Mouse (Mus musculus) gastrocnemius, postnatal 36 days (tissue): ENCODE data around the gene Igf1. TPM values are rescaled to one million over a fixed set of nuclear protein-coding genes. Genes with fewer than 3 reads are reported as not detected.

Experiments
- DNase-seq, 2 experiments: peaks; one replicate each; pipeline ENCODE4 v3.0.0; 2022
- intact Hi-C: fragments of 180-260 bp; cut with DNase I; formaldehyde crosslinking; loops from one replicate; pipeline ENCODE4 v1.15.1; 2025
- long read RNA-seq, 2 experiments: library from polyadenylated mRNA; stranded (forward); transcript quantifications; one replicate each; pipeline ENCODE4 v2.0.0; 2021
- total RNA-seq, 2 experiments: library from RNA; stranded (reverse); gene quantifications; 2 replicates each; pipeline ENCODE4 v1.2.3; 2021

Igf1 gene
- 10 to 100 TPM; 18.4 to 31.9 TPM for total RNA-seq
- long read RNA-seq, experiment 1, full-length matches to known transcripts, result 12 of 23 reads
- long read RNA-seq, experiment 1, partial matches to known transcripts, result 1 of 23 reads
- long read RNA-seq, experiment 1, other reads (novel, unspliced or antisense), result 10 of 23 reads
- long read RNA-seq, experiment 2, full-length matches to known transcripts, result 4 of 6 reads
- long read RNA-seq, experiment 2, partial matches to known transcripts, result 0 of 6 reads
- long read RNA-seq, experiment 2, other reads (novel, unspliced or antisense), result 2 of 6 reads

DNA sequence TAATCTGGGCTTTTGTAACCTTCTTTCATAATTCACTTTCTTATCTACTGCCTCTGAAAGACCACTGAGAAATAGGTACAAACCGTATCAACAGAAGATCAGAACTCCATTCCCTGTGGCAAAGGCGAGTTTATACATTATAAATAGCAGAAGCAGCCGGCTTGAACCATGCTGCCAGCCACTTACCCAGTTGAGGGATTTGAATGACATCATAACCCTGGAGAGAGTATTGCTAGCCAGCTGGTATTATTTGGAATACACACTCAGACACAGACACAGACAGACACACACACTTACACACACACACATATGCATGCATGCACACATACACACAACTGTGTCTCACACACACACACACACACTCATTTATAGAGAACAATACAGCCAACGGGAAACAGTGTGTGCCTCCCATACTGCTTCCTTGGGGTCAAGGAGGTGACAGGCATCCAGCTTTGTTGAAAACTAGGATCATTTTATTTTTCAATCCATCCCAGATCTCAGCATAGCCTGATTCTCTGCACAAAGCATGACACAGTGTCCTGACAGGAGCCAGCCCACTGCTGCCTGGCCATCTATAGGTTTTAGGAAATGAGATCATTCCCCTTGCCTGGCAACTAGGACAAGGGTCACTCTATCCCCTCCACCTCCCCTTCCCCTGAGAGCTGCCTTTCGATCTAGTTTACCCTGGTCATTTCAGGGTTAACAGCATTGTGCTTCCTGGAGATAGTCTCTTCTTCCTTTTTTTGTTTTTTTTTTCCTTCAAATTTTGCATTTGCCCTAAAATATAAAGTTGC lies at the start of gene Igf1:
TSS of gene Igf1 (plus strand) at position 253 of the 794 bp plus-strand sequence.
- intact Hi-C loops, result loop anchor here (5.0 kb wide), 1 partner anchor 444 kb away; no protein-coding TSS in a partner anchor
- DNase-seq, result no peak

DNA sequence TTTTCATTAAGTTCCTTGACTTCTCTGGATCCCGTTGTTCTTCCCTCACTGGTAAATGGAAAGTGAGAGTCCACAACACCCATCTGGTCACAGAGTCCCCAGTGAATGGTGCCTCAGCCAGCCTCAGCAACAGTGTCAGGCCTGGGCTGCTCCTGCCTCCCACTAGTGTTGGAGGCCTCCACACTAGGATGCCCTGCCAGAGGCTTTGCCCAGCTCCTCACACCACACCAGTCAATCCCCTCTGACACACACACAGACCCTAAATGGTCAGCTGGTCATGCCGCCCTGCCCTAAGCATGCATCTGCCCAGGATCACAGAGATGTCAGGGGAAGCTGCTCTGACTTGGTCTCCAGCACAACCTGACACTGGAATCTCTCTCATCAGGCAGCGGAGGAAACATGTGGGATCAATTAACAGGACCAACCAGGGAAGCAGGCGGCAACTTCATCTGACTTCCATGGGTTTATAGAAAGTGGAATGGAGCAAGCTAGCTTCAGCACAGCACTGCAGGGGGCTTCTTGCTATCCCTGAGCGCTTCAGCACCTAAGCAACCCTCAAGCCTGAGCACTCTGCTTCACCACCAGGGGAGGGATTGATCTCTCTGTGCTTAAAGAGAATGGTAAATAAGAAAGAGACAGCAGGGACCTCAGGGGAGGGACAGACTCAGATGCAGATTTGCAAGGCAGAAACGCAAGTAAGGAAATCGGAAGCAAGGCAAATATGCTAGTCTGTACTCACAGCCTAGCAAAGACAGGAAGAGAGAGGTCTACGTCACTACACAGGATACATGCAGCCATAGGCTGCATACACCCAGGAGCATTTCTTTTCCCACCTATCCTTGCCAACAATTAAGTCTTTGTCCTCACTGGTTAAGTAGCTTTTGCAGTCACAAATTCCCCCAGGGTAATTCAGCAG lies 45.6 kb upstream of the Igf1 start:
- intact Hi-C loops, result no loop called here

DNA sequence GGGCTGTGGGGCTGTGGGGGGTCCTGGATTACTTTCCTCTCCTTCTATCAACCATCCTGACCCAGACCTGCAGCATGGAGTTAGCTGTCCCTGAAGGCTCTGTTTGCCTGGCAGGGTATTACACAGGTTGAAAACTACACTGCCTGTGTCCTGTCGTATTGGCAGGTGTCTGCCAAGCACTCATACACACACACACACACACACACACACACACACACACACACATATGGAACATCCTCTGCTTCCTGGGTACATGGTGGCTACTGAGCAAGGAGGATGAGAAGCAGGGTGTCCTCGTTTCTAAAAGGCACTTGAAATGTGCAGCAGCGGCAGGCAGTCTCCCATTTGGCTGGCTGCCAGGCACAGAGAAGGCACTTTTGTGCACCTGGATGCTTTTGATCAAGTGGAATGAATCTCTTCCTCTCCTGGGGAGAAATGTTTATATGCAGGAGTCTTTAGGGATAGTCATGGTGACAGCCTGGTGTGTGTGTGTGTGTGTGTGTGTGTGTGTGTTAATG lies 44.9 kb upstream of the Igf1 start:
- intact Hi-C loops, result no loop called here
- no peak for DNase-seq

More for the DNA sequence above, 45.6 kb upstream of the Igf1 start:
- no peak for DNase-seq

DNA sequence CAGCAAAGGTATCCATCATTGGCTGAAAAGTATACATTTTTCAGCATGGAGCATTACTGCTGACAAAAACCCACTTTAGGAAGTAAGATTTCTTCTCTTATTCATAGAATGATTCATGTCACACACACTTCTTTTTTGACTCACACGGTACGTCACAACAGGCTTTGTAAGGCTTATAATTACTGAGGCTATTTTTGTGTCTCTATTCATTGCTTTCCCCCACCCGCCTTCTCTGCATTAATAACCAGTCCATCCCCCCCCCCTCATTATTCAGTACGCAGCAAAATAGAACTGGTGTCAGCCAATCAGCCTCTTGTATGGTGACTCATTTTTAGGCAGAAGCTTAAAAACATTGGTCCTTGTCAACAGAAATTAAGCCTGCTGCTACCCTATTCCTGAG lies 41.2 kb upstream of the Igf1 start:
- intact Hi-C loops, result no loop called here
- DNase-seq, result no peak

DNA sequence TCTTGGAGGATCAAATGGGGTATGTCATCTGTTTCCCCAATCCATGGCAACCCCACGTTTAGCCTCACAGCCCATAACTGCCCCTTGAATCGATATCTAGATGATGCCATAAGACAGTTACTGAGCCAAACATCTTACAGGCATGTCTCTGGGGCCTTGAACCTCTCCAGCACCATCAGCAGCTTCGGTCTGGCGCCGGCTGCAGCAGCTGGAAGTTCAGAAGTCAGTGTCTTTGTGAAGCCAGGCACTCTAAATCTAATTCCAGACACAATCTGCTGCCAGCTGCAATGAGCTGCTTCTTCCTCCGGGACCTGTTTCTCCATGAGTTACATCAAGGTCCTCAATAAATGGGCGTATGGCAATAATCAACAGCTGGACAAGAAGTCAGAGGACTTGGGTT lies 40.3 kb upstream of the Igf1 start:
- DNase-seq, result peak; percentile 37 to 46

DNA sequence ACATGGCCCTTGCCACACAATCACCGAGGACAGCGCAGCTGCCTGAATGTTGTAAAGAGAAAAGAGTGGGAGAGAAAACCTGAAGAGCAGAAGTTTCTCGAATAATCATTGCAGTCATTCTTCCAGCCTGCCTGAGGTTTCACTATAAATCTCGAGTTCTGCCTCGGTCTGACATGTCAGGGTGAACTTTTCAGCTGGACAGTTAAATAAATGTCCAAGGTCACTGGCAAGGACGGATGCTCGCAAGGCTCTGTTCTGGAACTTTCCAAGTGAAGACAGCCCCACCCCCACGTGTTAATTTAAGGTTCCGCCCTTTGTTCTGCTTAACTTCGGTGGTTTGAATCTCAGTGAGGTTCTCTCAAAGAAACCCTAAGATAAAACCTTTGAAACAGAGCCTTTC lies 36.2 kb upstream of the Igf1 start:
- no peak for DNase-seq
- intact Hi-C loops, result no loop called here

More for the DNA sequence above, 40.3 kb upstream of the Igf1 start:
- intact Hi-C loops, result no loop called here

DNA sequence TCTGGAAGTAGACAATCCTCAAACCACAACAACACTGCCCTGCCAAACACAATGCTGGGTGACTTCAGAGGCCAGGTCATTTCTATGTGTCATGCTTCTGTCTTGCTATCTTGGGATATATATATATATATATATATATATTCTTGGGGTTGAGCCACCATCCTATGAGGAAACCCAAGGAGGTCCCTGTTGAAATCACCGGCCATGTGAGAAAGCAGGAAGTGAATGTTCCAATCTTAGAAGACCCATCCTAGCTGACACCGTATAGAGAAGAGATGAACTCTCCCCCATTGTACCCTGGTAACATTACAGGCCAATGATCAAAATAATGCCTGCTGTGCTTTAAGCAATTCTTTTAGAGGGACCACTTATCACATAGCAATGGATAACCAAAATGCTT lies 28.1 kb upstream of the Igf1 start:
- no peak for DNase-seq
- intact Hi-C loops, result no loop called here

DNA sequence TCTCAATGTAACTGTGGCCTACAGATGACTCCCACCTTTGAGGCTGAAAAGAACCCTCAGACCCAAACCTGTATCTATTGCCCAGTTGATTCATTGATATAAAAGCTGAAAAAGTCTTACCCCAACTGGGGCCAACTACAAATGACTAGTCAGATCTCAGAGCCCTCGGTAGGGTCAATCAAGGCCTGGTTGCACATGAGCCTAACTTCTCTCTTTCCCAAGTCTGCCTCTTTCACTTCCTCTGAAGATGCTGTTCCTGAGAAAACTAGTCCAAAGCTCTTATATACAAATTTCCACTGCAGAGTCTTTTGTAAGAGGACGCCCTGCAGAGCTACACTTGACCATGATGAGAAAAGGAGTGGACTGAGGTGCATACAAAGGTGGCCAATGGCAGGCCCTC lies 27.4 kb upstream of the Igf1 start:
- intact Hi-C loops, result no loop called here
- no peak for DNase-seq

DNA sequence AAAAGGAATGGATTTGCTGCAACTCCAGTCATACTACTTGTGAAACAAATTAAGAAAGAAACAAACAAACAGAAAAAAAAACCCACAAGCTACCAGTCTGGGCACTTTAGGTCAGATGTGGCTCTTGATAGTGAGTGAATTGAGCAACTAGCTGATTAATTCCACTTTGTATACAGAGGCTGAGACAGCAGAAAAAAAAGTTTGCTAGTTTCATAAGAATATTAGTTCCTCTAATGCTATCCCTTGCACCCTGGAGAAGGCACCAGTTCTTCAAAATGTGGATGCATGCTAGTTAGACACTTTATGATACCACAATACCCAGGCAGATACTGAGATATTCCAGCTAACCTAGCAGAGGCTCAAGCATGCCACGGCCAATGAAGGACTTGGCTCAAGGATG lies 26.0 kb upstream of the Igf1 start:
- DNase-seq, result no peak
- intact Hi-C loops, result no loop called here

DNA sequence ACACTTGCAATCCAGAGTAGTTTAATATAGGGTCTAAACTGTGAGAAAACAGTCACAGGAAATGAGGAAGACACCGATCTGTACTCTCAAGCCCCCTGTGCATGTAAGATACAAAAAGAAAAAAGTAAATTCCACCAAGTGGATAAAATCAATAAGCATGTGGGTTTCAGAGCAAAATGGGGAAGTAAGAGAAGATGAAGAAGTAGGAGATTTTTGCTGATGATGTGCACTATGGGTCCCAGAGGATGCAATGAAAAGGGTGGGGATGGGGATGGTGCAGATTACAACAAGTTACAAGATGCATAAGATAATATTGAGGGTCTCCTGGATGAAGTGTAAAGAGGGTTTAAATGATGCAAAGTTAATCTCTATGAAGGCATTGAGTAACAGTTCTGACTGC lies 18.6 kb upstream of the Igf1 start:
- intact Hi-C loops, result no loop called here
- no peak for DNase-seq

DNA sequence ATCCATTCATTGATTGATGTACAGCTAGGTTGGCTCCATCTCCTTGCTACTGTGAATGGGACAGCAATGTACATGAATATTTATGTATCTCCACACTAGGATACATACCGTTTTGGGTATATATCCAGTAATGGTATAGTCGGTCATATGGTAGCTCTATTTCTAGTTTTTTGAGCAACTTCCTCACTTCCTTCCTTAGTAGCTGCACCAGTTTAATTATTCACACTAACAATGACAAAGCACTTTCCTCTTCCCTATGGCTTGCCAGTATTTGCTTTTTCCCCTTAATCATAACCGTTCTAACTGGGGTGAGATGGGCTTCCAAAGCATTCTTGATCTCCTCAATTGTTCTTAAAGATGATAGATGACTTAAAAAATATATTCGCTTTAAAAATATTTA lies 15.6 kb upstream of the Igf1 start:
- no peak for DNase-seq
- intact Hi-C loops, result no loop called here

DNA sequence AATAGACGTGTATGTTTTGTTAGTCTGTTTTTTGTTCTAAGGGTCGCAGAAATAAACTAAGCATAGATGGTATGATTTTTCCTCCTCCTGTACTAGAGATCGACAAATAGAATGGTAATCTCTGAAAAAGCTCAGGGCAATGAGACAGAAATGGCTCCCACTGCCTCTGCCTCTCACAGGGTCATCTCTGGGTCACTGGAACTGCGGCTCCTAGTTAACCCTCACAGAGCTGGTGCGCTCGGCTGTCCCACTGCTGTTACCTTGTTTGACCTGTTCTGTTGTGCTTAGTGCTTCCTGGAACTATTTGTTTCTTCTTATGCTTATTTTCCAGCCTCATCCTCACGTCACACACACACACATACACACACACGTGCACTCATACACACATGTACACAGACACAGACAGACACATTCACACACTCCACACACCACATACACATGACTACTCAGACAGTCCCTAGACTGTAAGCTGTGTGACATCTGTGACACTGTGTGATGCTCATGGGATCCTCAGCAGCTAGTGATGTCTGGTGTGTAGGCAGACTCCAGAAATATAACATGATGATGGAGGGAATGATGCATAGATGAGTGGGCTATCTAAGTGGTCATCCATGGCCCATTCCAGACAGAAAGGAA lies 13.0 kb upstream of the Igf1 start:
- no peak for DNase-seq
- intact Hi-C loops, result no loop called here

DNA sequence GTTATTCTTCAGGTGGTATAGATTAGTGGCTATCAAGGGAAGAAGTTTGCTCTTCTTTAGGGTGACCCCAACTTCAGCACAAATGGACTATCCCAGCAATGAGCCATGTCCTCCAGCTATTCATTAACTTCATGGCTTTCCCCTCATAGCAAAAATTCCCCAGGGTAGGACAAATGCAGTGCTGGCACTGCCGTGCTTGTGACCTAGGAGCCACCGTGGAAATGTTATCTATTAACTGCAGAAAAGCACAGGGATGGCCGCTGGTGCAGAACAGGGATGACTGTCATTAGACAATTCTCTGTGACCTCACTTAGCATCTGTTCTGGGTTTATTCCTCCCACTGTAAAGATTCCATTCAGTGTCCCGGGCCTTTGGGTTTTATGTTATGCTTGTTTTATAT lies 10.2 kb upstream of the Igf1 start:
- intact Hi-C loops, result no loop called here
- DNase-seq, result no peak

DNA sequence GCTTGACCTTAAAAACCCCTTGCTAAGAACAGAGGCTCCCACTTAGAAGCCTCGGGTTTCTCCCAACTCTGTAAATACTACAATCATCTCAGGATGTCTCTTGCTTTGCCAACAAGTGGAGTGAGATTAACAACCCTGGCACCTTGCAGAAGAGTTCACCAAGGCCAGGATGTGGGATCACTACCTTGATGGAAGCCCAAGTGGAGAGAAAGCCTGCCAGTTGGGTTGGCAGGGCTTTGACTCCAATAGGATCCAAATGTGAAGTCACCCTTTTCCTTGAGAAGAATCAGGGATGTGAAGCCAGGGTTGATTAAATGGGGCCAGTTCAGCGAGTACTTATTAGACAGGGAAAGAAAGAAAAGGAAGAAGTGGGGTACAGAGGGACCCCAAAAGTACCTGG lies 9.6 kb upstream of the Igf1 start:
- DNase-seq, result peak in 1 of 2 experiments; percentile 19

DNA sequence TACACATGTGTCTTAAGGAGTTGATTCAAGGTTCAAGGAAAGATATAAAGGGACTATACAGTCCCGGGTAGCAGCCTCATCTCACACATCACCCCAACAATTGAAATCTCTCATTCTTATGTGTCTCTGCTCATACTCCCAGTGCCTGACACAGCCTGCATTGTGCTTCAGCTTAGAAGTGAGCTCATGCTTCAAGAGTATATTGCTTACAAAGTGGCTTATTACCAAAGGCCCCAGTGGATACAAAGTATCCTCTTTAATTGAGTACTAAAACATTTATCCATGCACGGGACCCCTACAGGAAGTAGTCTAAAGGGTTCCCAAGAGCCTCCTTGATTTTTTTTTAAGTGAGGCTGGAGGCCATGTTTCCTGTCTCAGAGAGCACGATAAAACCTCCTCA lies 6.6 kb upstream of the Igf1 start:
- intact Hi-C loops, result no loop called here
- DNase-seq, result no peak

More for the DNA sequence above, 9.6 kb upstream of the Igf1 start:
- intact Hi-C loops, result no loop called here

DNA sequence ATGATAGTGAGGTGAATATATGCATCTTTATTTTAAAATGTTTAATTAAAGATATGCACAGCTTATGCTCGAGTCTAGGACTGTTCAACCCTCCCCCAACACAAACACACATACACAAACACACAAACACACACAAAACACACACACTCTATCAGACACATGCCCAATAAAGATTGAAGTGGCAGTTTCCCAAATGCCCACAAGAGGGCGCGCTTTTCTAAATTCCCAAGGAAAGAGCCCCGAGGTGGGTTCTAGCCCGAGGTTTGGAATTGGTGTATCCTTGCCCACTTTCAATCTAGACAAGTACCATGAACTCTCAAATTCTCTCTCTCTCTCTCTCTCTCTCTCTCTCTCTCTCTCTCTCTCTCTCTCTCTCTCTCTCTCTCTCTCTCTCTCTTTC lies 3.7 kb upstream of the Igf1 start:
- peak; percentile 34 to 60 for DNase-seq

DNA sequence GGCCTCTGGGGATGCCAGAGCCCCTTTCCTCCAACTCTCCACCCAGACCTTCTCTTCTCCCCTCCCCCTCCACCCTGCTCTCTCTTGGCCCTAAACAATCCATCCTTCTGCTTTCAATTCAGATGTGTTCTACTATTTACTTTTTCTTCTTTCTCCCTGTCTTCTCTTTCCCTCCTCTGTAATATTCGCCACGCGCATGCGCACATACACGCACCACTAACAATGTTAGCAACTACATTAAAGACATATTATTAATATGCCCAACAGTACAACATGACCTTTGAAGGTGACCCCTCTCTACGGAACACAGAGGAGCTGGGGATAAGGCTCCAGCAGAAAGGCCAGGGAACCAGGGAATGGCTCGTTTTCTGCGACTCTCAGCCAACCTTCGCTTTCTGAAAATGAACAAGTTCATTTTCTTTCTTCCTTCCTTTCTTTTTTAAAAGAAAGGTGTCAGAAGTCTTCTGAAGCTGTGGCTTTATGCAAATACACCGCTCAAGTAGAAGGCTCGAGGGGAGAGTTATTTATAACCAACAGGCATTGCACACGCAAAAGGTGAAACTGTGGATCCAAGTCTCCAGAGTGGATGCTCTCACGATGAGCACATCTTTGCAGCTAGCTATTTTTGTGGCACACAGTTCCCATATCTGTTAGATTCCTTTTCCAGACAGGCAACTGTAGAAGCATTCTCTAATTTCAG lies 2.5 kb upstream of the Igf1 start:
- intact Hi-C loops, result loop anchor here (2.0 to 5.0 kb wide), 2 partner anchors 447 to 471 kb away; no protein-coding TSS in a partner anchor
- DNase-seq, result no peak

More for the DNA sequence above, 3.7 kb upstream of the Igf1 start:
- intact Hi-C loops, result loop anchor here (2.0 kb wide), 1 partner anchor 472 kb away; no protein-coding TSS in a partner anchor

DNA sequence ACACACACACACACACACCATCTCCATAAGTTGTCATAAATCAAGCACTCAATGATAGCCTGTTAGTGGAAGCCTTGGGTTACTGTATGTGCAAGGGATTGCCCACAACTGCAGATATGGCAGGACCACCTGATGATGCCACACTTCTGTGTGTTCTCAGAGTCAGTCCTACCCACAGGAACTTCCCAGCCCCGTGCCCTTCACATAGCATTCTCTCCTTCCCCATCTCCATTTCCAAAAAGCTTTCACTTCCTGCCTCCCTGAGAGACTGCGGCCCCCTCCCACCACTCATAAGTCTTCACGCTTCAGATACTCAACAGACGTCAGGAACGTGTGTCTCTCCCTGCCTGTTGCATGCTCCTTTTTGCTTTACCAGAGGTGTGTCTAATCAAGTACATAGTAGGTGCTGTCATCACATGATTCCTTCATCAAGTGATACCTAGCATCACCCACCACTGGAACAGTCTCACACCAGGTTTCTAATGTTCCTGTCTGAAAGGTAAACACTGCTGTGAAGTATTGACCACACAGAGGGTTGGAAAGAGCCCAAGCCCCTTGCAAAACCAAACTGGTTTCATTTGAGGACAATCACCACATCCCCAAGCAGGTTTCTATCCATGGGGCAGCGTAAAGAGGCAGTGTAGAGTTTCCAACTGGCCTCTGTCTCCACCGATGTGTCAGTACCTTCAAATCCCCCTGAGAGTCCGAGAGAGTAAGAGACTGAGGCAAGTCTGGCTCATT lies 680 bp upstream of the Igf1 start:
- intact Hi-C loops, result loop anchor here (5.0 kb wide), 1 partner anchor 445 kb away; no protein-coding TSS in a partner anchor
- DNase-seq, result no peak

DNA sequence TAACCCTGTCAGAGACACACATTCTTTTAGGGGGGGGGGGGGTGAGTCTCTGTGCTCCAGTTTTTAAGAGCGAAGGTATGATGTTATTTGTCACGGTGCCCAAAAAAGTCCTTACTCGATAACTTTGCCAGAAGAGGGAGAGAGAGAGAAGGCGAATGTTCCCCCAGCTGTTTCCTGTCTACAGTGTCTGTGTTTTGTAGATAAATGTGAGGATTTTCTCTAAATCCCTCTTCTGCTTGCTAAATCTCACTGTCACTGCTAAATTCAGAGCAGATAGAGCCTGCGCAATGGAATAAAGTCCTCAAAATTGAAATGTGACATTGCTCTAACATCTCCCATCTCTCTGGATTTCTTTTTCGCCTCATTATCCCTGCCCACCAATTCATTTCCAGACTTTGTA lies 874 bp downstream of the Igf1 start:
- DNase-seq, result peak in 1 of 2 experiments; percentile 8
- intact Hi-C loops, result loop anchor here (5.0 kb wide), 1 partner anchor 443 kb away; no protein-coding TSS in a partner anchor
